Mouse (Mus musculus): ENCODE data around the gene St8sia4. TPM values are rescaled to one million over a fixed set of nuclear protein-coding genes. Genes with fewer than 3 reads are reported as not detected.

St8sia4 gene
- polyA plus RNA-seq, 1 experiment = 0.32 TPM

- 39% methylated on average over 3 of the region's 3 CpGs for WGBS
- H3K36me3 ChIP-seq (ENCODE audit: control insufficient read depth, insufficient read depth, low read length) = no peaks in the 10 kb centered on the region
- no peaks in the 10 kb centered on the region for H3K4me1 ChIP-seq (ENCODE audit: control insufficient read depth, insufficient read depth, insufficient read length, low read length)
These were observed 125.9 kb downstream of the St8sia4 start for GRCm38 (mm10) chr1:95541460-95541859.

More at GRCm38 (mm10) chr1:95541460-95541859, 125.9 kb downstream of the St8sia4 start:
- H3K4me3 ChIP-seq (ENCODE audit: low read depth, low read length) = no peak overlapping the region
- H3K27ac ChIP-seq (ENCODE audit: insufficient read depth, low read depth, low read length) = no peak overlapping the region
- no peaks in the 10 kb centered on the region for H3K27me3 ChIP-seq (ENCODE audit: control insufficient read depth, insufficient read depth, low read length)
- TF ChIP-seq POLR2A (IDR thresholded peaks at IDR 0.05; ENCODE audit: low read depth, low read length) (no peak), CTCF (IDR thresholded peaks at IDR 0.05; ENCODE audit: extremely low read depth, insufficient read length, insufficient replicate concordance, low read depth, low read length) (no peak)
